Mouse (Mus musculus): Measurements from ENCODE around the gene Tecpr1.

GRCm38 (mm10) chr5:144261829-144262228 lies 38.4 kb upstream of the Tecpr1 start:
- TF ChIP-seq CTCF (IDR thresholded peaks at IDR 0.05; ENCODE audit: low read depth) (no peak), EP300 (IDR thresholded peaks at IDR 0.05; ENCODE audit: low read depth) (no peak)
